Mouse (Mus musculus): Measurements from ENCODE around the gene Olfr218.

DNA sequence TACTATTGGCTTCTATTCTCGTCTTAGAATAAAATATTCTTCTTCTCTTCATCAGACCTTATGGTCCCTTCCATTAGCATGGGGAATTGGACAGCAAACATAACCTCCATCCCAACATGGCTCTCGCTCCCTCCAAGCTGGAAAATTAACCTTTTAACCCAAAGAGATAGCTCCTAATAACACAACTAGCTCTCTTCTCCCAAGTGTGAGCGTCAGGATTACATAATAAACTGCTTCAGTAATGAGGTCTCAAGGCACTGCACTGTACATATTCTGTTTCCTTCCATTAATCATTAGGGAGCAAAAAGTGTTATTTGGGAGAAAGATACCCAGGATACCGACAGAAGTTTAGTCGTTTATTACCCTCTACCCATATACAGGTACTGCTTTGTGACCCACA lies 14.5 kb downstream of the Olfr218 start, which contains the start of gene Olfr1404:
- no peak for TF ChIP-seq CTCF (IDR thresholded peaks at IDR 0.05)
- TF ChIP-seq POLR2A (IDR thresholded peaks at IDR 0.05; ENCODE audit: insufficient read depth, low read depth, low read length), result no peak
- TF ChIP-seq EP300 (IDR thresholded peaks at IDR 0.05; ENCODE audit: insufficient read depth, low read depth, low read length), result no peak

Measured in heart, adult 2 months (tissue).